Mouse (Mus musculus) hindbrain, embryonic 15.5 days (tissue): ENCODE measurements around the gene Chrna4. TPM values are rescaled to one million over a fixed set of nuclear protein-coding genes. Genes with fewer than 3 reads are reported as not detected.

Experiments
- ATAC-seq: fragments of 200-750 bp; cut with Nextera tagmentation; 2 replicates; pipeline ENCODE4 v1.8.0; 2017; ENCODE audit warnings: low read depth, moderate number of reproducible peaks, moderate TSS enrichment; ENCODE audit not compliant: low FRiP score
- H3K27ac ChIP-seq: fragments of 300-500 bp; sonication (generic); replicated peaks from 2 replicates; pipeline ENCODE4 v1.5.1; 2015; ENCODE audit warnings: mild to moderate bottlenecking, inconsistent platforms
- H3K27me3 ChIP-seq: fragments of 300-500 bp; sonication (generic); 2 replicates; pipeline ENCODE4 v1.6.1; 2015; ENCODE audit warnings: control low read depth, inconsistent platforms
- H3K36me3 ChIP-seq: fragments of 300-500 bp; sonication (generic); 2 replicates; pipeline ENCODE4 v1.6.1; 2015; ENCODE audit warnings: control low read depth, inconsistent platforms
- H3K4me1 ChIP-seq: fragments of 300-500 bp; sonication (generic); replicated peaks from 2 replicates; pipeline ENCODE4 v1.6.1; 2015; ENCODE audit warnings: control low read depth, inconsistent platforms
- H3K4me2 ChIP-seq: fragments of 300-500 bp; sonication (generic); 2 replicates; pipeline ENCODE4 v1.6.1; 2015; ENCODE audit warnings: moderate library complexity, mild to moderate bottlenecking, inconsistent platforms
- H3K4me3 ChIP-seq: fragments of 300-500 bp; sonication (generic); 2 replicates; pipeline ENCODE4 v1.5.1; 2015; ENCODE audit warnings: mild to moderate bottlenecking, inconsistent platforms
- H3K9ac ChIP-seq: fragments of 300-500 bp; sonication (generic); 2 replicates; pipeline ENCODE4 v1.6.1; 2015; ENCODE audit warnings: inconsistent platforms
- H3K9me3 ChIP-seq: fragments of 300-500 bp; sonication (generic); 2 replicates; pipeline ENCODE4 v1.6.1; 2016; ENCODE audit warnings: control low read depth, inconsistent platforms
- WGBS: fragments of 180-500 bp; shearing (Covaris S2); methylation state at CpG from one replicate; pipeline ENCODE4 v1.1.7; 2015; 5-methylcytosine and 5-hydroxymethylcytosine counted together
- polyA plus RNA-seq: library from polyadenylated mRNA; unstranded; fragments of >200 nt; fragmentation: Nextera tagmentation; extraction: Ambion mirVana; gene quantifications from 2 replicates; pipeline ENCODE4 v1.2.1, GENCODE M21; 2015

The Chrna4 gene
- 40.7 and 42.0 TPM in 2 replicates for polyA plus RNA-seq

GRCm38 (mm10) chr2:181043437-181043836 lies at the start of gene Chrna4:
Gene Chrna4, minus strand, starts transcription at chr2:181043546.
- H3K9me3 ChIP-seq: no peaks in the 10 kb centered on the region
- H3K27me3 ChIP-seq: no peaks in the 10 kb centered on the region
- WGBS: 21% methylated on average over 3 of the region's 3 CpGs
- no peak for ATAC-seq
- H3K36me3 ChIP-seq: no peaks in the 10 kb centered on the region
- peak within 1 kb of the TSS; percentile 6 for H3K27ac ChIP-seq
- peaks cover 38% of the 10 kb centered on the region for H3K4me1 ChIP-seq
- H3K4me3 ChIP-seq: no peak within 1 kb of the TSS
- no peak within 1 kb of the TSS for H3K9ac ChIP-seq
- no peak within 1 kb of the TSS for H3K4me2 ChIP-seq

- Histone ChIP-seq H3K4me1 (no peaks in the 10 kb centered on the region), H3K36me3 (0 out of 2 replicates have a peak, but pooled peaks cover 8% of the 10 kb centered on the region), H3K27me3 (no peaks in the 10 kb centered on the region), H3K27ac (no peak overlapping the region), H3K4me3 (no peak overlapping the region), H3K9me3 (no peaks in the 10 kb centered on the region), H3K9ac (no peak overlapping the region), H3K4me2 (no peak overlapping the region)
- ATAC-seq: no peak
- 84% methylated on average over 3 of the region's 3 CpGs for WGBS
Observed at GRCm38 (mm10) chr2:181090123-181090522, 46.8 kb upstream of the Chrna4 start.

- Histone ChIP-seq H3K27ac (no peak overlapping the region), H3K36me3 (peaks cover 21% of the 10 kb centered on the region), H3K4me3 (no peak overlapping the region), H3K4me2 (no peak overlapping the region), H3K27me3 (no peaks in the 10 kb centered on the region), H3K4me1 (no peaks in the 10 kb centered on the region), H3K9ac (no peak overlapping the region), H3K9me3 (no peaks in the 10 kb centered on the region)
- WGBS: 66% methylated on average over 8 of the region's 8 CpGs
- ATAC-seq: no peak
Observed at GRCm38 (mm10) chr2:181084997-181085396, 41.7 kb upstream of the Chrna4 start.

- H3K4me1 ChIP-seq: no peaks in the 10 kb centered on the region
- ATAC-seq: no peak
- no peak overlapping the region for H3K9ac ChIP-seq
- H3K27me3 ChIP-seq: no peaks in the 10 kb centered on the region
- H3K4me3 ChIP-seq: no peak overlapping the region
- 55% methylated on average over 4 of the region's 4 CpGs for WGBS
- no peaks in the 10 kb centered on the region for H3K9me3 ChIP-seq
- H3K36me3 ChIP-seq: peaks cover 21% of the 10 kb centered on the region
- no peak overlapping the region for H3K27ac ChIP-seq
- no peak overlapping the region for H3K4me2 ChIP-seq
Observed at GRCm38 (mm10) chr2:181083945-181084344, 40.6 kb upstream of the Chrna4 start.

- Histone ChIP-seq H3K4me1 (no peaks in the 10 kb centered on the region), H3K27me3 (no peaks in the 10 kb centered on the region), H3K36me3 (peaks cover 18% of the 10 kb centered on the region), H3K9me3 (no peaks in the 10 kb centered on the region), H3K27ac (no peak overlapping the region), H3K4me3 (no peak overlapping the region), H3K9ac (no peak overlapping the region), H3K4me2 (no peak overlapping the region)
- WGBS: 63% methylated on average over 5 of the region's 5 CpGs
- ATAC-seq: no peak
Observed at GRCm38 (mm10) chr2:181080886-181081285, 37.5 kb upstream of the Chrna4 start.

GRCm38 (mm10) chr2:181079518-181079917 lies 36.2 kb upstream of the Chrna4 start:
- no peaks in the 10 kb centered on the region for H3K27me3 ChIP-seq
- peaks cover 16% of the 10 kb centered on the region for H3K36me3 ChIP-seq
- no peaks in the 10 kb centered on the region for H3K9me3 ChIP-seq
- no peak overlapping the region for H3K27ac ChIP-seq
- no peak for ATAC-seq
- no peak overlapping the region for H3K9ac ChIP-seq
- H3K4me1 ChIP-seq: no peaks in the 10 kb centered on the region
- WGBS: 88% methylated on average over 2 of the region's 2 CpGs
- H3K4me2 ChIP-seq: no peak overlapping the region
- H3K4me3 ChIP-seq: no peak overlapping the region

- Histone ChIP-seq H3K36me3 (peaks cover 16% of the 10 kb centered on the region), H3K4me2 (no peak overlapping the region), H3K9me3 (no peaks in the 10 kb centered on the region), H3K27me3 (no peaks in the 10 kb centered on the region), H3K9ac (no peak overlapping the region), H3K27ac (no peak overlapping the region), H3K4me3 (no peak overlapping the region), H3K4me1 (no peaks in the 10 kb centered on the region)
- WGBS: 89% methylated on average over 2 of the region's 2 CpGs
- no peak for ATAC-seq
Observed at GRCm38 (mm10) chr2:181078908-181079307, 35.6 kb upstream of the Chrna4 start.

- Histone ChIP-seq H3K27ac (no peak overlapping the region), H3K4me2 (no peak overlapping the region), H3K27me3 (no peaks in the 10 kb centered on the region), H3K4me1 (0 out of 2 replicates have a peak, but pooled peaks cover 4% of the 10 kb centered on the region), H3K9ac (no peak overlapping the region), H3K36me3 (0 out of 2 replicates have a peak, but pooled peaks cover 2% of the 10 kb centered on the region), H3K9me3 (no peaks in the 10 kb centered on the region), H3K4me3 (no peak overlapping the region)
- WGBS: 75% methylated on average over 12 of the region's 12 CpGs
- ATAC-seq: no peak
Observed at GRCm38 (mm10) chr2:181075501-181075900, 32.2 kb upstream of the Chrna4 start.

GRCm38 (mm10) chr2:181072403-181072714 lies 29.0 kb upstream of the Chrna4 start:
- Histone ChIP-seq H3K27me3 (no peaks in the 10 kb centered on the region), H3K36me3 (no peaks in the 10 kb centered on the region), H3K4me1 (0 out of 2 replicates have a peak, but pooled peaks cover 4% of the 10 kb centered on the region), H3K27ac (no peak overlapping the region), H3K4me2 (no peak overlapping the region), H3K4me3 (no peak overlapping the region), H3K9ac (no peak overlapping the region), H3K9me3 (no peaks in the 10 kb centered on the region)
- peak; percentile 69 for ATAC-seq
- WGBS: 6% methylated on average over 1 of the region's 1 CpGs

- Histone ChIP-seq H3K27me3 (no peaks in the 10 kb centered on the region), H3K4me1 (0 out of 2 replicates have a peak, but pooled peaks cover 4% of the 10 kb centered on the region), H3K27ac (no peak overlapping the region), H3K4me3 (no peak overlapping the region), H3K9ac (no peak overlapping the region), H3K4me2 (no peak overlapping the region), H3K9me3 (no peaks in the 10 kb centered on the region), H3K36me3 (no peaks in the 10 kb centered on the region)
- WGBS: 62% methylated on average over 7 of the region's 7 CpGs
- peak; percentile 62; the same call in 1 of the 2 replicates for ATAC-seq
Observed at GRCm38 (mm10) chr2:181071706-181072402, 28.5 kb upstream of the Chrna4 start.

- ATAC-seq: no peak
- no peaks in the 10 kb centered on the region for H3K36me3 ChIP-seq
- H3K27me3 ChIP-seq: no peaks in the 10 kb centered on the region
- H3K4me2 ChIP-seq: no peak overlapping the region
- WGBS: 56% methylated on average over 7 of the region's 7 CpGs
- H3K4me3 ChIP-seq: no peak overlapping the region
- no peaks in the 10 kb centered on the region for H3K9me3 ChIP-seq
- H3K4me1 ChIP-seq: 0 out of 2 replicates have a peak, but pooled peaks cover 4% of the 10 kb centered on the region
- H3K9ac ChIP-seq: no peak overlapping the region
- H3K27ac ChIP-seq: no peak overlapping the region
Observed at GRCm38 (mm10) chr2:181070136-181070535, 26.8 kb upstream of the Chrna4 start.

GRCm38 (mm10) chr2:181068499-181068898 lies 25.2 kb upstream of the Chrna4 start:
- Histone ChIP-seq H3K36me3 (no peaks in the 10 kb centered on the region), H3K27ac (no peak overlapping the region), H3K4me3 (no peak overlapping the region), H3K9me3 (no peaks in the 10 kb centered on the region), H3K4me1 (0 out of 2 replicates have a peak, but pooled peaks cover 4% of the 10 kb centered on the region), H3K27me3 (no peaks in the 10 kb centered on the region), H3K4me2 (no peak overlapping the region), H3K9ac (no peak overlapping the region)
- ATAC-seq: no peak
- 72% methylated on average over 5 of the region's 5 CpGs for WGBS

- no peak overlapping the region for H3K4me2 ChIP-seq
- no peaks in the 10 kb centered on the region for H3K27me3 ChIP-seq
- H3K9me3 ChIP-seq: no peaks in the 10 kb centered on the region
- H3K4me3 ChIP-seq: no peak overlapping the region
- no peaks in the 10 kb centered on the region for H3K4me1 ChIP-seq
- no peak for ATAC-seq
- 62% methylated on average over 4 of the region's 4 CpGs for WGBS
- no peak overlapping the region for H3K9ac ChIP-seq
- H3K36me3 ChIP-seq: no peaks in the 10 kb centered on the region
- H3K27ac ChIP-seq: no peak overlapping the region
Observed at GRCm38 (mm10) chr2:181065827-181066226, 22.5 kb upstream of the Chrna4 start.
